Mouse (Mus musculus) embryonic facial prominence, embryonic 15.5 days (tissue): Measurements from ENCODE around the gene C1qtnf5. TPM values are rescaled to one million over a fixed set of nuclear protein-coding genes. Genes with fewer than 3 reads are reported as not detected.
"Not testable (repeated sequence)": the region's sequence is repeated elsewhere in the genome, so short reads cannot be mapped to it uniquely, and the experiment has no call there.

Experiments used
- ATAC-seq: fragments of 200-750 bp; cut with Nextera tagmentation; 2 replicates; pipeline ENCODE4 v1.8.0; 2017; ENCODE audit warnings: low read depth, moderate TSS enrichment; ENCODE audit not compliant: insufficient number of reproducible peaks, low FRiP score, low TSS enrichment
- H3K27ac ChIP-seq: fragments of 300-500 bp; sonication (generic); replicated peaks from 2 replicates; pipeline ENCODE4 v1.5.1; 2015; ENCODE audit warnings: mild to moderate bottlenecking, inconsistent platforms
- H3K27me3 ChIP-seq: fragments of 300-500 bp; sonication (generic); 2 replicates; pipeline ENCODE4 v1.6.1; 2015; ENCODE audit warnings: inconsistent platforms
- H3K36me3 ChIP-seq: fragments of 300-500 bp; sonication (generic); 2 replicates; pipeline ENCODE4 v1.6.1; 2015; ENCODE audit warnings: mild to moderate bottlenecking, inconsistent platforms
- H3K4me1 ChIP-seq: fragments of 300-500 bp; sonication (generic); 2 replicates; pipeline ENCODE4 v1.6.1; 2015; ENCODE audit warnings: inconsistent platforms
- H3K4me2 ChIP-seq: fragments of 300-500 bp; sonication (generic); replicated peaks from 2 replicates; pipeline ENCODE4 v1.6.1; 2015; ENCODE audit warnings: mild to moderate bottlenecking, inconsistent platforms
- H3K4me3 ChIP-seq: fragments of 300-500 bp; sonication (generic); replicated peaks from 2 replicates; pipeline ENCODE4 v1.5.1; 2015; ENCODE audit warnings: mild to moderate bottlenecking, inconsistent platforms
- H3K9ac ChIP-seq: fragments of 300-500 bp; sonication (generic); 2 replicates; pipeline ENCODE4 v1.6.1; 2015; ENCODE audit warnings: inconsistent platforms
- H3K9me3 ChIP-seq: fragments of 300-500 bp; sonication (generic); replicated peaks from 2 replicates; pipeline ENCODE4 v1.6.1; 2016; ENCODE audit warnings: inconsistent platforms
- WGBS: fragments of 180-500 bp; shearing (Covaris S2); methylation state at CpG from one replicate; pipeline ENCODE4 v1.1.7; 2015; 5-methylcytosine and 5-hydroxymethylcytosine counted together
- polyA plus RNA-seq: library from polyadenylated mRNA; unstranded; fragments of >200 nt; fragmentation: Nextera tagmentation; extraction: Ambion mirVana; gene quantifications from 2 replicates; pipeline ENCODE4 v1.2.1, GENCODE M21; 2015

The C1qtnf5 gene
- polyA plus RNA-seq, 1 experiment from 2014 or later = 6.0 TPM

GRCm38 (mm10) chr9:44108269-44109055 is 1.4 kb downstream of the C1qtnf5 start:
- no peak for ATAC-seq
- Histone ChIP-seq H3K4me2 (peak overlapping the region; percentile 40), H3K36me3 (peaks cover 9% of the 10 kb centered on the region), H3K27ac (no peak overlapping the region; the same call in 1 of the 2 replicates), H3K9me3 (no peaks in the 10 kb centered on the region), H3K4me3 (peak overlapping the region; percentile 20; the same call in 1 of the 2 replicates), H3K9ac (no peak overlapping the region), H3K4me1 (peaks cover 52% of the 10 kb centered on the region), H3K27me3 (no peaks in the 10 kb centered on the region)
- 76% methylated on average over 31 of the region's 31 CpGs for WGBS

- Histone ChIP-seq H3K4me1 (peaks cover 55% of the 10 kb centered on the region), H3K4me3 (peak overlapping the region; percentile 21), H3K9me3 (no peaks in the 10 kb centered on the region), H3K9ac (0 out of 2 replicates have a peak overlapping the region, but pooled peaks have one; percentile 2), H3K36me3 (peaks cover 9% of the 10 kb centered on the region), H3K4me2 (peak overlapping the region; percentile 40), H3K27ac (no peak overlapping the region), H3K27me3 (no peaks in the 10 kb centered on the region)
- ATAC-seq = no peak
- 20% methylated on average over 9 of the region's 9 CpGs for WGBS
These were observed 2.5 kb downstream of the C1qtnf5 start for GRCm38 (mm10) chr9:44109360-44110095.

GRCm38 (mm10) chr9:44111909-44112308 is 4.9 kb downstream of the C1qtnf5 start:
- H3K27me3 ChIP-seq, ATAC-seq, H3K9me3 ChIP-seq, H3K27ac ChIP-seq, H3K36me3 ChIP-seq, H3K9ac ChIP-seq: not testable (repeated sequence)
- H3K4me3 ChIP-seq = peak overlapping the region; percentile 79; the same call in 1 of the 2 replicates
- peaks cover 49% of the 10 kb centered on the region for H3K4me1 ChIP-seq
- 49% methylated on average over 10 of the region's 12 CpGs for WGBS
- H3K4me2 ChIP-seq = peak overlapping the region; percentile 52

GRCm38 (mm10) chr9:44113105-44113789 is 6.2 kb downstream of the C1qtnf5 start, which contains the start of the genes Gm49380 and Rnf26:
Gene Gm49380 (minus strand): TSS chr9:44113500.
Gene Rnf26 (minus strand): TSS chr9:44113517.
- Histone ChIP-seq H3K36me3 (0 out of 2 replicates have a peak, but pooled peaks cover 5% of the 10 kb centered on the region), H3K4me1 (peaks cover 35% of the 10 kb centered on the region), H3K9ac (peak within 1 kb of the TSS; percentile 71), H3K27me3 (no peaks in the 10 kb centered on the region), H3K27ac (peak within 1 kb of the TSS; percentile 79), H3K4me3 (peak within 1 kb of the TSS; percentile 79), H3K4me2 (peak within 1 kb of the TSS; percentile 52), H3K9me3 (no peaks in the 10 kb centered on the region)
- peak; percentile 94 for ATAC-seq
- WGBS = under 1% methylated on average over 51 of the region's 51 CpGs

- no peak for ATAC-seq
These were observed 7.4 kb downstream of the C1qtnf5 start for GRCm38 (mm10) chr9:44114453-44114852.

GRCm38 (mm10) chr9:44115599-44115998 is 8.6 kb downstream of the C1qtnf5 start:
- Histone ChIP-seq H3K36me3 (no peaks in the 10 kb centered on the region), H3K4me1 (peaks cover 12% of the 10 kb centered on the region), H3K9me3 (no peaks in the 10 kb centered on the region), H3K4me2 (no peak overlapping the region), H3K27me3 (no peaks in the 10 kb centered on the region), H3K9ac (no peak overlapping the region), H3K4me3 (no peak overlapping the region), H3K27ac (no peak overlapping the region)
- ATAC-seq = no peak
- 91% methylated on average over 9 of the region's 9 CpGs for WGBS

More at GRCm38 (mm10) chr9:44114453-44114852, 7.4 kb downstream of the C1qtnf5 start:
- no peaks in the 10 kb centered on the region for H3K27me3 ChIP-seq
- 79% methylated on average over 2 of the region's 2 CpGs for WGBS
- H3K9me3 ChIP-seq = no peaks in the 10 kb centered on the region
- no peak overlapping the region for H3K4me3 ChIP-seq
- no peaks in the 10 kb centered on the region for H3K36me3 ChIP-seq
- H3K4me1 ChIP-seq = peaks cover 23% of the 10 kb centered on the region
- no peak overlapping the region for H3K4me2 ChIP-seq
- H3K9ac ChIP-seq = no peak overlapping the region
- H3K27ac ChIP-seq = no peak overlapping the region

- Histone ChIP-seq H3K4me2 (no peak overlapping the region), H3K27ac (no peak overlapping the region), H3K36me3 (no peaks in the 10 kb centered on the region), H3K9me3 (no peaks in the 10 kb centered on the region), H3K4me1 (peaks cover 12% of the 10 kb centered on the region), H3K4me3 (no peak overlapping the region), H3K27me3 (no peaks in the 10 kb centered on the region), H3K9ac (no peak overlapping the region)
- no peak for ATAC-seq
- WGBS = 91% methylated on average over 4 of the region's 4 CpGs
These were observed 9.1 kb downstream of the C1qtnf5 start for GRCm38 (mm10) chr9:44116182-44116581.

GRCm38 (mm10) chr9:44119011-44119410 is 12.0 kb downstream of the C1qtnf5 start:
- no peaks in the 10 kb centered on the region for H3K4me1 ChIP-seq
- WGBS = 47% methylated on average over 5 of the region's 5 CpGs
- no peaks in the 10 kb centered on the region for H3K36me3 ChIP-seq
- no peak overlapping the region for H3K27ac ChIP-seq
- no peak for ATAC-seq
- H3K4me2 ChIP-seq = no peak overlapping the region
- no peaks in the 10 kb centered on the region for H3K9me3 ChIP-seq
- no peaks in the 10 kb centered on the region for H3K27me3 ChIP-seq
- H3K9ac ChIP-seq = no peak overlapping the region
- no peak overlapping the region for H3K4me3 ChIP-seq

GRCm38 (mm10) chr9:44119948-44120465 is 13.0 kb downstream of the C1qtnf5 start:
- no peaks in the 10 kb centered on the region for H3K36me3 ChIP-seq
- H3K9ac ChIP-seq = no peak overlapping the region
- no peak for ATAC-seq
- H3K27me3 ChIP-seq = no peaks in the 10 kb centered on the region
- no peak overlapping the region for H3K4me2 ChIP-seq
- H3K27ac ChIP-seq = no peak overlapping the region
- H3K4me3 ChIP-seq = no peak overlapping the region
- H3K9me3 ChIP-seq = no peaks in the 10 kb centered on the region
- no peaks in the 10 kb centered on the region for H3K4me1 ChIP-seq
- WGBS = 75% methylated on average over 8 of the region's 8 CpGs

GRCm38 (mm10) chr9:44124317-44124716 is 17.3 kb downstream of the C1qtnf5 start:
- Histone ChIP-seq H3K27me3 (no peaks in the 10 kb centered on the region), H3K36me3 (no peaks in the 10 kb centered on the region), H3K27ac (no peak overlapping the region), H3K4me2 (no peak overlapping the region), H3K4me3 (no peak overlapping the region), H3K9ac (no peak overlapping the region), H3K9me3 (no peaks in the 10 kb centered on the region), H3K4me1 (peaks cover 13% of the 10 kb centered on the region)
- no peak for ATAC-seq
- WGBS = 69% methylated on average over 6 of the region's 6 CpGs
